Mouse (Mus musculus): ENCODE data around the gene Cadm3. TPM values are rescaled to one million over a fixed set of nuclear protein-coding genes. Genes with fewer than 3 reads are reported as not detected.

Gene Cadm3
- 50.0 and 52.9 TPM in 2 replicates for polyA plus RNA-seq (2015; fragmentation: Nextera tagmentation; extraction: Ambion mirVana)

- Histone ChIP-seq H3K9ac (peak within 1 kb of the TSS; percentile 99), H3K9me3 (no peaks in the 10 kb centered on the region), H3K4me3 (peak within 1 kb of the TSS; percentile 96), H3K4me2 (peak within 1 kb of the TSS; percentile 67), H3K4me1 (replicated peaks) (peaks cover 45% of the 10 kb centered on the region), H3K27me3 (no peaks in the 10 kb centered on the region), H3K36me3 (no peaks in the 10 kb centered on the region), H3K27ac (peak within 1 kb of the TSS; percentile 94)
- ATAC-seq (ENCODE audit: low FRiP score): peak; percentile 88
- under 1% methylated on average over 43 of the region's 46 CpGs for WGBS
These were observed at the start of gene Cadm3 for GRCm38 (mm10) chr1:173367356-173368046. Gene Cadm3 (minus strand): TSS chr1:173367695.

- H3K9me3 ChIP-seq: no peaks in the 10 kb centered on the region
- no peaks in the 10 kb centered on the region for H3K4me1 ChIP-seq (replicated peaks)
- H3K4me3 ChIP-seq: no peak overlapping the region
- no peak for ATAC-seq (ENCODE audit: low FRiP score)
- H3K9ac ChIP-seq: no peak overlapping the region
- WGBS: 59% methylated on average over 3 of the region's 3 CpGs
- no peaks in the 10 kb centered on the region for H3K36me3 ChIP-seq
- H3K4me2 ChIP-seq: no peak overlapping the region
- no peaks in the 10 kb centered on the region for H3K27me3 ChIP-seq
- no peak overlapping the region for H3K27ac ChIP-seq
These were observed 47.1 kb upstream of the Cadm3 start for GRCm38 (mm10) chr1:173414631-173415030.

GRCm38 (mm10) chr1:173411863-173412262, 44.4 kb upstream of the Cadm3 start:
- Histone ChIP-seq H3K9ac (no peak overlapping the region), H3K4me3 (no peak overlapping the region), H3K27ac (no peak overlapping the region), H3K4me2 (no peak overlapping the region), H3K4me1 (replicated peaks) (no peaks in the 10 kb centered on the region), H3K9me3 (no peaks in the 10 kb centered on the region), H3K27me3 (no peaks in the 10 kb centered on the region), H3K36me3 (no peaks in the 10 kb centered on the region)
- ATAC-seq (ENCODE audit: low FRiP score): no peak
- WGBS: 92% methylated on average over 4 of the region's 4 CpGs

- no peak for ATAC-seq (ENCODE audit: low FRiP score)
- Histone ChIP-seq H3K27me3 (no peaks in the 10 kb centered on the region), H3K4me3 (no peak overlapping the region), H3K4me1 (replicated peaks) (0 out of 2 replicates have a peak, but pooled peaks cover 4% of the 10 kb centered on the region), H3K9me3 (no peaks in the 10 kb centered on the region), H3K36me3 (no peaks in the 10 kb centered on the region), H3K4me2 (no peak overlapping the region), H3K27ac (no peak overlapping the region), H3K9ac (no peak overlapping the region)
These were observed 41.6 kb upstream of the Cadm3 start for GRCm38 (mm10) chr1:173409066-173409465.

- peak; percentile 66; the same call in 1 of the 2 replicates for ATAC-seq (ENCODE audit: low FRiP score)
- Histone ChIP-seq H3K9ac (no peak overlapping the region), H3K36me3 (no peaks in the 10 kb centered on the region), H3K4me3 (no peak overlapping the region), H3K9me3 (no peaks in the 10 kb centered on the region), H3K4me1 (replicated peaks) (0 out of 2 replicates have a peak, but pooled peaks cover 4% of the 10 kb centered on the region), H3K4me2 (no peak overlapping the region), H3K27ac (peak overlapping the region; percentile 66), H3K27me3 (no peaks in the 10 kb centered on the region)
- WGBS: 76% methylated on average over 5 of the region's 5 CpGs
These were observed 37.3 kb upstream of the Cadm3 start for GRCm38 (mm10) chr1:173404696-173405309.

- H3K27me3 ChIP-seq: no peaks in the 10 kb centered on the region
- no peak overlapping the region for H3K9ac ChIP-seq
- no peaks in the 10 kb centered on the region for H3K9me3 ChIP-seq
- H3K27ac ChIP-seq: no peak overlapping the region
- H3K4me1 ChIP-seq (replicated peaks): no peaks in the 10 kb centered on the region
- H3K36me3 ChIP-seq: no peaks in the 10 kb centered on the region
- ATAC-seq (ENCODE audit: low FRiP score): peak; percentile 78
- no peak overlapping the region for H3K4me3 ChIP-seq
- WGBS: 43% methylated on average over 3 of the region's 3 CpGs
- no peak overlapping the region for H3K4me2 ChIP-seq
These were observed 31.0 kb upstream of the Cadm3 start for GRCm38 (mm10) chr1:173398323-173398970.

GRCm38 (mm10) chr1:173391754-173392153, 24.3 kb upstream of the Cadm3 start:
- no peak overlapping the region for H3K4me2 ChIP-seq
- H3K27ac ChIP-seq: no peak overlapping the region
- H3K36me3 ChIP-seq: no peaks in the 10 kb centered on the region
- no peak overlapping the region for H3K9ac ChIP-seq
- no peaks in the 10 kb centered on the region for H3K27me3 ChIP-seq
- no peak overlapping the region for H3K4me3 ChIP-seq
- WGBS: 95% methylated on average over 6 of the region's 6 CpGs
- H3K4me1 ChIP-seq (replicated peaks): peaks cover 10% of the 10 kb centered on the region; the same call in 1 of the 2 replicates
- H3K9me3 ChIP-seq: no peaks in the 10 kb centered on the region
- ATAC-seq (ENCODE audit: low FRiP score): no peak

- H3K27me3 ChIP-seq: no peaks in the 10 kb centered on the region
- no peaks in the 10 kb centered on the region for H3K36me3 ChIP-seq
- peak overlapping the region; percentile 68 for H3K9ac ChIP-seq
- H3K27ac ChIP-seq: peak overlapping the region; percentile 95
- H3K4me3 ChIP-seq: peak overlapping the region; percentile 42
- peak; percentile 97 for ATAC-seq (ENCODE audit: low FRiP score)
- H3K9me3 ChIP-seq: no peaks in the 10 kb centered on the region
- peak overlapping the region; percentile 51 for H3K4me2 ChIP-seq
- 1% methylated on average over 13 of the region's 13 CpGs for WGBS
- H3K4me1 ChIP-seq (replicated peaks): peaks cover 10% of the 10 kb centered on the region; the same call in 1 of the 2 replicates
These were observed 22.5 kb upstream of the Cadm3 start for GRCm38 (mm10) chr1:173389901-173390401.

- WGBS: 11% methylated on average over 3 of the region's 3 CpGs
- peak overlapping the region; percentile 51 for H3K4me2 ChIP-seq
- H3K9ac ChIP-seq: peak overlapping the region; percentile 68
- H3K9me3 ChIP-seq: no peaks in the 10 kb centered on the region
- peak overlapping the region; percentile 42 for H3K4me3 ChIP-seq
- no peaks in the 10 kb centered on the region for H3K36me3 ChIP-seq
- peaks cover 10% of the 10 kb centered on the region; the same call in 1 of the 2 replicates for H3K4me1 ChIP-seq (replicated peaks)
- H3K27ac ChIP-seq: peak overlapping the region; percentile 95
- ATAC-seq (ENCODE audit: low FRiP score): peak; percentile 65; the same call in 1 of the 2 replicates
- H3K27me3 ChIP-seq: no peaks in the 10 kb centered on the region
These were observed 21.9 kb upstream of the Cadm3 start for GRCm38 (mm10) chr1:173389431-173389830.

- Histone ChIP-seq H3K36me3 (no peaks in the 10 kb centered on the region), H3K4me1 (replicated peaks) (0 out of 2 replicates have a peak, but pooled peaks cover 2% of the 10 kb centered on the region), H3K4me3 (no peak overlapping the region), H3K9me3 (no peaks in the 10 kb centered on the region), H3K9ac (no peak overlapping the region), H3K27me3 (no peaks in the 10 kb centered on the region), H3K27ac (no peak overlapping the region), H3K4me2 (no peak overlapping the region)
- WGBS: 92% methylated on average over 6 of the region's 6 CpGs
- no peak for ATAC-seq (ENCODE audit: low FRiP score)
These were observed 13.9 kb upstream of the Cadm3 start for GRCm38 (mm10) chr1:173381436-173381835.

GRCm38 (mm10) chr1:173377380-173378112, 10.1 kb upstream of the Cadm3 start:
- no peak overlapping the region for H3K27ac ChIP-seq
- H3K36me3 ChIP-seq: no peaks in the 10 kb centered on the region
- no peaks in the 10 kb centered on the region for H3K9me3 ChIP-seq
- ATAC-seq (ENCODE audit: low FRiP score): peak; percentile 88
- H3K4me2 ChIP-seq: peak overlapping the region; percentile 29; the same call in 1 of the 2 replicates
- H3K27me3 ChIP-seq: no peaks in the 10 kb centered on the region
- H3K9ac ChIP-seq: no peak overlapping the region; the same call in 1 of the 2 replicates
- 0 out of 2 replicates have a peak, but pooled peaks cover 2% of the 10 kb centered on the region for H3K4me1 ChIP-seq (replicated peaks)
- no peak overlapping the region for H3K4me3 ChIP-seq
- WGBS: 35% methylated on average over 13 of the region's 13 CpGs

All from hindbrain, embryonic 13.5 days (tissue).